Comparison of ENCODE assay signal across 22 mouse cellular contexts in the genomic region with DNA sequence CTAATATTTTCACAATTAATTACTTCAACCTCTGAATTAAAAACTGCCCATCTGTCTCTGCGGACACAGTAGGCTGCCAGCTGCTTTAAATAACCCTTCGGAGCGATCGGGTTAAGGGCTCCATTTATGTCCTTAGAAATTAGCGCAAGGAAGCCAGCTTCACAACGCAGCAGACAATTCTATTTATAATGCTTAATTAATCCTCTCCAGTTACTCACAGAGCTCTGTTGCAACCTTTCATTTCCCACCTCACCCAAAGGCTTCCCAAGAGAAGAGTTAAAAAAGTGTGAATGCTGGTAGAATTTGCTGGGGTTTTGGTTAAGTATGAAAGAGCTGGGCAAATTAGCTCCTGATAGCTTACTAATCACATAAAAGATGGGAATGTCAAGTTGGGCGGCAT.
DNase-seq lines count a peak whose midpoint lies in the region; ATAC-seq and TF ChIP-seq lines count a peak whose summit lies in the region.
"Had no signal": no experiment of that assay in that cellular context is flagged by ENCODE, and none has a peak within 500 bp of the region (broad histone marks: within the 10 kb centered on the region; RNA-seq: fewer than 3 reads in every experiment).

No protein-coding gene starts in this region.

- WGBS in forebrain, embryonic 14.5 days = 4% methylated on average over 7 of the region's 7 CpGs
- WGBS in forebrain, embryonic 10.5 days = 40% methylated on average over 7 of the region's 7 CpGs
- 61% methylated on average over 7 of the region's 7 CpGs for WGBS in midbrain, embryonic 11.5 days
- WGBS in midbrain, embryonic 16.5 days = 23% methylated on average over 7 of the region's 7 CpGs
- 55% methylated on average over 7 of the region's 7 CpGs for WGBS in kidney, adult 2 months

- H3K27ac ChIP-seq in forebrain, embryonic 14.5 days (ENCODE audit: low read depth, low read length) = no peak overlapping the region
- H3K27ac ChIP-seq in forebrain, embryonic 10.5 days = no peak overlapping the region
- no peak overlapping the region for H3K27ac ChIP-seq in midbrain, embryonic 11.5 days (ENCODE audit: low read depth, low read length)
- no peak overlapping the region for H3K27ac ChIP-seq in midbrain, embryonic 16.5 days (ENCODE audit: low read length)
- H3K27ac ChIP-seq in kidney, adult 2 months (ENCODE audit: insufficient read depth, low read depth, low read length) = no peak overlapping the region
- H3K27ac ChIP-seq: embryonic facial prominence, embryonic 15.5 days; heart, embryonic 10.5 days; heart, embryonic 15.5 days; hindbrain, embryonic 14.5 days had no signal

- no peak for ATAC-seq in forebrain, embryonic 14.5 days
- no peak for ATAC-seq in midbrain, embryonic 11.5 days (ENCODE audit: low FRiP score)
- ATAC-seq in midbrain, embryonic 16.5 days = no peak
- ATAC-seq: intestine, embryonic 16.5 days had no signal

- DNase-seq in forebrain, embryonic 14.5 days (ENCODE audit: low spot score) = no peak
- DNase-seq in forebrain, embryonic 10.5 days (ENCODE audit: extremely low spot score, low spot score) = no peak
- DNase-seq in midbrain, embryonic 11.5 days (ENCODE audit: low spot score, missing footprints) = peak; percentile 60
- peak; percentile 69 for DNase-seq in brain, embryonic 14.5 days (ENCODE audit: low read depth)
- peak; percentile 68 for DNase-seq in retina, postnatal 1 day
- no peak for DNase-seq in kidney, adult 2 months
- DNase-seq: adrenal gland, adult 8-10 months; adrenal gland, postnatal 36 days; cerebellum, adult 11-12 months; cerebellum, adult 9-11 months; cerebellum, postnatal 36 days; gastrocnemius, postnatal 36 days; heart, adult 18-20 months; heart, postnatal 14 days; kidney, adult 8-10 months had no signal

- no peak for TF ChIP-seq CTCF in brain, embryonic 14.5 days (IDR thresholded peaks at IDR 0.05; ENCODE audit: borderline replicate concordance, extremely low read depth, insufficient read depth, insufficient read length)
- no peak for TF ChIP-seq CTCF in kidney, adult 2 months (conservative IDR thresholded peaks at IDR 0.05; ENCODE audit: insufficient read depth, insufficient read length, low read depth, low read length)

- H3K4me2 ChIP-seq in forebrain, embryonic 14.5 days (ENCODE audit: low read length) = peak overlapping the region; percentile 30
- no peak overlapping the region for H3K4me2 ChIP-seq in midbrain, embryonic 11.5 days
- no peak overlapping the region for H3K4me2 ChIP-seq in midbrain, embryonic 16.5 days (ENCODE audit: low read length)
- H3K4me2 ChIP-seq: embryonic facial prominence, embryonic 15.5 days; heart, embryonic 15.5 days; hindbrain, embryonic 14.5 days had no signal

- TF ChIP-seq POLR2A in brain, embryonic 14.5 days (IDR thresholded peaks at IDR 0.05; ENCODE audit: borderline replicate concordance, extremely low read depth, insufficient read depth, insufficient read length, poor library complexity, severe bottlenecking) = no peak
- TF ChIP-seq POLR2A in kidney, adult 2 months (IDR thresholded peaks at IDR 0.05; ENCODE audit: low read depth, low read length) = no peak

- H3K4me1 ChIP-seq in forebrain, embryonic 14.5 days (ENCODE audit: control insufficient read depth, insufficient read depth, low read length) = peaks cover 11% of the 10 kb centered on the region
- H3K4me1 ChIP-seq in forebrain, embryonic 10.5 days = peaks cover 20% of the 10 kb centered on the region
- no peaks in the 10 kb centered on the region for H3K4me1 ChIP-seq in midbrain, embryonic 11.5 days (ENCODE audit: control insufficient read depth, insufficient read depth, low read length)
- 0 out of 2 replicates have a peak, but pooled peaks cover 3% of the 10 kb centered on the region for H3K4me1 ChIP-seq in midbrain, embryonic 16.5 days (ENCODE audit: control insufficient read depth, insufficient read depth, low read length)
- H3K4me1 ChIP-seq in kidney, adult 2 months (ENCODE audit: control insufficient read depth, insufficient read depth, low read length) = no peaks in the 10 kb centered on the region
- H3K4me1 ChIP-seq: embryonic facial prominence, embryonic 15.5 days; heart, embryonic 10.5 days; heart, embryonic 15.5 days had no signal

- H3K27me3 ChIP-seq in forebrain, embryonic 14.5 days (replicated peaks; ENCODE audit: control insufficient read depth, insufficient read depth, low read length) = no peaks in the 10 kb centered on the region
- H3K27me3 ChIP-seq in forebrain, embryonic 10.5 days (ENCODE audit: poor library complexity, severe bottlenecking) = peaks cover 52% of the 10 kb centered on the region
- H3K27me3 ChIP-seq in midbrain, embryonic 11.5 days (ENCODE audit: control insufficient read depth, insufficient read depth, low read length) = no peaks in the 10 kb centered on the region
- H3K27me3 ChIP-seq in midbrain, embryonic 16.5 days (ENCODE audit: control insufficient read depth, insufficient read depth, low read depth, low read length) = no peaks in the 10 kb centered on the region
- H3K27me3 ChIP-seq in kidney, adult 2 months (replicated peaks; ENCODE audit: control insufficient read depth, insufficient read depth, low read length) = no peaks in the 10 kb centered on the region
- H3K27me3 ChIP-seq: embryonic facial prominence, embryonic 15.5 days; heart, embryonic 15.5 days had no signal

- H3K9me3 ChIP-seq in forebrain, embryonic 14.5 days (replicated peaks; ENCODE audit: control insufficient read depth, low read length) = no peaks in the 10 kb centered on the region
- H3K9me3 ChIP-seq in forebrain, embryonic 10.5 days = no peaks in the 10 kb centered on the region
- no peaks in the 10 kb centered on the region for H3K9me3 ChIP-seq in midbrain, embryonic 11.5 days (ENCODE audit: control insufficient read depth, low read length)
- H3K9me3 ChIP-seq in midbrain, embryonic 16.5 days (replicated peaks; ENCODE audit: control insufficient read depth, low read length, poor library complexity, severe bottlenecking) = no peaks in the 10 kb centered on the region
- H3K9me3 ChIP-seq: embryonic facial prominence, embryonic 15.5 days; heart, embryonic 10.5 days; heart, embryonic 15.5 days had no signal

- no peak overlapping the region for H3K4me3 ChIP-seq in forebrain, embryonic 14.5 days (ENCODE audit: low read depth, low read length)
- H3K4me3 ChIP-seq in forebrain, embryonic 10.5 days = no peak overlapping the region
- no peak overlapping the region for H3K4me3 ChIP-seq in midbrain, embryonic 11.5 days (ENCODE audit: low read depth, low read length)
- no peak overlapping the region for H3K4me3 ChIP-seq in midbrain, embryonic 16.5 days (ENCODE audit: low read depth, low read length)
- no peak overlapping the region for H3K4me3 ChIP-seq in kidney, adult 2 months (ENCODE audit: insufficient read depth, low read depth, low read length)
- H3K4me3 ChIP-seq: embryonic facial prominence, embryonic 15.5 days; erythroblast, embryonic 14.5 days; heart, embryonic 10.5 days; heart, embryonic 15.5 days had no signal

- no peaks in the 10 kb centered on the region for H3K36me3 ChIP-seq in forebrain, embryonic 14.5 days (ENCODE audit: control insufficient read depth, insufficient read depth, low read length)
- no peaks in the 10 kb centered on the region for H3K36me3 ChIP-seq in forebrain, embryonic 10.5 days (replicated peaks)
- H3K36me3 ChIP-seq in midbrain, embryonic 11.5 days (ENCODE audit: control insufficient read depth, insufficient read depth, low read length) = no peaks in the 10 kb centered on the region
- no peaks in the 10 kb centered on the region for H3K36me3 ChIP-seq in midbrain, embryonic 16.5 days (ENCODE audit: control insufficient read depth, insufficient read depth, low read length)
- H3K36me3 ChIP-seq in kidney, adult 2 months (ENCODE audit: control insufficient read depth, insufficient read depth, low read length) = no peaks in the 10 kb centered on the region
- H3K36me3 ChIP-seq: embryonic facial prominence, embryonic 15.5 days; heart, embryonic 10.5 days; heart, embryonic 15.5 days had no signal

- no peak overlapping the region for H3K9ac ChIP-seq in forebrain, embryonic 14.5 days (ENCODE audit: low read length)
- no peak overlapping the region for H3K9ac ChIP-seq in midbrain, embryonic 11.5 days (ENCODE audit: low read length)
- no peak overlapping the region for H3K9ac ChIP-seq in midbrain, embryonic 16.5 days (ENCODE audit: low read depth, low read length)
- H3K9ac ChIP-seq: embryonic facial prominence, embryonic 15.5 days; heart, embryonic 15.5 days; hindbrain, embryonic 14.5 days had no signal

Comparison
In these comparisons a context has a peak if more than half of its experiments do, and no peak if none do; other contexts are left out.
1. DNase-seq: peak in midbrain, embryonic 11.5 days (single experiment), brain, embryonic 14.5 days (single experiment) and retina, postnatal 1 day (single experiment); none in forebrain, embryonic 14.5 days (single experiment), forebrain, embryonic 10.5 days (single experiment) and kidney, adult 2 months (single experiment).